Mouse (Mus musculus): ENCODE measurements around the gene St6galnac3. TPM values are rescaled to one million over a fixed set of nuclear protein-coding genes. Genes with fewer than 3 reads are reported as not detected.

The St6galnac3 gene
- polyA plus RNA-seq, 2 experiments = 20.7 to 36.0 TPM

GRCm38 (mm10) chr3:153594531-153594930, 130.4 kb downstream of the St6galnac3 start:
- DNase-seq (ENCODE audit: low spot score) (no peak), ATAC-seq (ENCODE audit: low FRiP score, low read depth) (no peak)
- H3K27ac ChIP-seq (replicated peaks; ENCODE audit: low read depth, low read length) = no peak overlapping the region
- TF ChIP-seq POLR2A (IDR thresholded peaks at IDR 0.05; ENCODE audit: borderline replicate concordance, extremely low read depth, insufficient read depth, insufficient read length) = no peak
- no peak overlapping the region for H3K4me2 ChIP-seq (replicated peaks; ENCODE audit: low read depth, low read length, severe bottlenecking)
- no peaks in the 10 kb centered on the region for H3K4me1 ChIP-seq (ENCODE audit: control insufficient read depth, insufficient read depth, low read length)
- no peak overlapping the region for H3K4me3 ChIP-seq (replicated peaks; ENCODE audit: low read length)
- 85% methylated on average over 9 of the region's 9 CpGs for WGBS
- no peaks in the 10 kb centered on the region for H3K9me3 ChIP-seq (ENCODE audit: control insufficient read depth, low read length)
- no peaks in the 10 kb centered on the region for H3K27me3 ChIP-seq (ENCODE audit: control insufficient read depth, insufficient read depth, low read length)
- H3K9ac ChIP-seq (ENCODE audit: low read depth, low read length, severe bottlenecking) = no peak overlapping the region
- H3K36me3 ChIP-seq (ENCODE audit: control insufficient read depth, insufficient read depth, low read length) = no peaks in the 10 kb centered on the region

GRCm38 (mm10) chr3:153593978-153594377, 131.0 kb downstream of the St6galnac3 start:
- Histone ChIP-seq H3K9me3 (ENCODE audit: control insufficient read depth, low read length) (no peaks in the 10 kb centered on the region), H3K36me3 (ENCODE audit: control insufficient read depth, insufficient read depth, low read length) (no peaks in the 10 kb centered on the region), H3K27me3 (ENCODE audit: control insufficient read depth, insufficient read depth, low read length) (no peaks in the 10 kb centered on the region), H3K27ac (replicated peaks; ENCODE audit: low read depth, low read length) (no peak overlapping the region), H3K4me2 (replicated peaks; ENCODE audit: low read depth, low read length, severe bottlenecking) (no peak overlapping the region), H3K9ac (ENCODE audit: low read depth, low read length, severe bottlenecking) (no peak overlapping the region), H3K4me3 (replicated peaks; ENCODE audit: low read length) (no peak overlapping the region), H3K4me1 (ENCODE audit: control insufficient read depth, insufficient read depth, low read length) (no peaks in the 10 kb centered on the region)
- TF ChIP-seq POLR2A (IDR thresholded peaks at IDR 0.05; ENCODE audit: borderline replicate concordance, extremely low read depth, insufficient read depth, insufficient read length) = no peak
- 78% methylated on average over 4 of the region's 4 CpGs for WGBS
- ATAC-seq (ENCODE audit: low FRiP score, low read depth) (no peak), DNase-seq (ENCODE audit: low spot score) (no peak)

GRCm38 (mm10) chr3:153593103-153593502, 131.9 kb downstream of the St6galnac3 start:
- Histone ChIP-seq H3K9ac (ENCODE audit: low read depth, low read length, severe bottlenecking) (no peak overlapping the region), H3K36me3 (ENCODE audit: control insufficient read depth, insufficient read depth, low read length) (no peaks in the 10 kb centered on the region), H3K27me3 (ENCODE audit: control insufficient read depth, insufficient read depth, low read length) (no peaks in the 10 kb centered on the region), H3K27ac (replicated peaks; ENCODE audit: low read depth, low read length) (no peak overlapping the region), H3K4me1 (ENCODE audit: control insufficient read depth, insufficient read depth, low read length) (no peaks in the 10 kb centered on the region), H3K4me3 (replicated peaks; ENCODE audit: low read length) (no peak overlapping the region), H3K4me2 (replicated peaks; ENCODE audit: low read depth, low read length, severe bottlenecking) (no peak overlapping the region), H3K9me3 (ENCODE audit: control insufficient read depth, low read length) (no peaks in the 10 kb centered on the region)
- ATAC-seq (ENCODE audit: low FRiP score, low read depth) (no peak), DNase-seq (ENCODE audit: low spot score) (no peak)
- no peak for TF ChIP-seq POLR2A (IDR thresholded peaks at IDR 0.05; ENCODE audit: borderline replicate concordance, extremely low read depth, insufficient read depth, insufficient read length)
- 85% methylated on average over 3 of the region's 3 CpGs for WGBS

GRCm38 (mm10) chr3:153587594-153587993, 137.4 kb downstream of the St6galnac3 start:
- H3K4me3 ChIP-seq (replicated peaks; ENCODE audit: low read length) = no peak overlapping the region
- no peak for DNase-seq (ENCODE audit: low spot score)

GRCm38 (mm10) chr3:153584836-153585235, 140.1 kb downstream of the St6galnac3 start:
- H3K9ac ChIP-seq (ENCODE audit: low read depth, low read length, severe bottlenecking) = no peak overlapping the region
- DNase-seq (ENCODE audit: low spot score) (no peak), ATAC-seq (ENCODE audit: low FRiP score, low read depth) (no peak)
- H3K9me3 ChIP-seq (ENCODE audit: control insufficient read depth, low read length) = no peaks in the 10 kb centered on the region
- WGBS = 36% methylated on average over 3 of the region's 3 CpGs
- no peak overlapping the region for H3K27ac ChIP-seq (replicated peaks; ENCODE audit: low read depth, low read length)
- H3K36me3 ChIP-seq (ENCODE audit: control insufficient read depth, insufficient read depth, low read length) = no peaks in the 10 kb centered on the region
- TF ChIP-seq POLR2A (IDR thresholded peaks at IDR 0.05; ENCODE audit: borderline replicate concordance, extremely low read depth, insufficient read depth, insufficient read length) = no peak
- H3K4me2 ChIP-seq (replicated peaks; ENCODE audit: low read depth, low read length, severe bottlenecking) = no peak overlapping the region
- no peak overlapping the region for H3K4me3 ChIP-seq (replicated peaks; ENCODE audit: low read length)
- H3K4me1 ChIP-seq (ENCODE audit: control insufficient read depth, insufficient read depth, low read length) = peaks cover 11% of the 10 kb centered on the region; the same call in 1 of the 2 replicates
- no peaks in the 10 kb centered on the region for H3K27me3 ChIP-seq (ENCODE audit: control insufficient read depth, insufficient read depth, low read length)

More at GRCm38 (mm10) chr3:153587594-153587993, 137.4 kb downstream of the St6galnac3 start:
- Histone ChIP-seq H3K27ac (replicated peaks; ENCODE audit: low read depth, low read length) (no peak overlapping the region), H3K9ac (ENCODE audit: low read depth, low read length, severe bottlenecking) (no peak overlapping the region), H3K27me3 (ENCODE audit: control insufficient read depth, insufficient read depth, low read length) (no peaks in the 10 kb centered on the region), H3K4me2 (replicated peaks; ENCODE audit: low read depth, low read length, severe bottlenecking) (no peak overlapping the region), H3K4me1 (ENCODE audit: control insufficient read depth, insufficient read depth, low read length) (peaks cover 11% of the 10 kb centered on the region; the same call in 1 of the 2 replicates), H3K36me3 (ENCODE audit: control insufficient read depth, insufficient read depth, low read length) (no peaks in the 10 kb centered on the region), H3K9me3 (ENCODE audit: control insufficient read depth, low read length) (no peaks in the 10 kb centered on the region)
- WGBS = 67% methylated on average over 1 of the region's 1 CpGs
- ATAC-seq (ENCODE audit: low FRiP score, low read depth) = no peak
- TF ChIP-seq POLR2A (IDR thresholded peaks at IDR 0.05; ENCODE audit: borderline replicate concordance, extremely low read depth, insufficient read depth, insufficient read length) = no peak

GRCm38 (mm10) chr3:153582065-153582464, 142.9 kb downstream of the St6galnac3 start:
- no peaks in the 10 kb centered on the region for H3K27me3 ChIP-seq (ENCODE audit: control insufficient read depth, insufficient read depth, low read length)
- H3K4me1 ChIP-seq (ENCODE audit: control insufficient read depth, insufficient read depth, low read length) = peaks cover 8% of the 10 kb centered on the region; the same call in 1 of the 2 replicates
- ATAC-seq (ENCODE audit: low FRiP score, low read depth) = no peak
- no peak overlapping the region for H3K4me2 ChIP-seq (replicated peaks; ENCODE audit: low read depth, low read length, severe bottlenecking)
- H3K4me3 ChIP-seq (replicated peaks; ENCODE audit: low read length) = no peak overlapping the region
- no peak for TF ChIP-seq POLR2A (IDR thresholded peaks at IDR 0.05; ENCODE audit: borderline replicate concordance, extremely low read depth, insufficient read depth, insufficient read length)
- no peak for DNase-seq (ENCODE audit: low spot score)
- no peak overlapping the region for H3K27ac ChIP-seq (replicated peaks; ENCODE audit: low read depth, low read length)
- no peak overlapping the region for H3K9ac ChIP-seq (ENCODE audit: low read depth, low read length, severe bottlenecking)
- WGBS = 54% methylated on average over 4 of the region's 4 CpGs
- H3K36me3 ChIP-seq (ENCODE audit: control insufficient read depth, insufficient read depth, low read length) = no peaks in the 10 kb centered on the region
- 0 out of 2 replicates have a peak, but pooled peaks cover 3% of the 10 kb centered on the region for H3K9me3 ChIP-seq (ENCODE audit: control insufficient read depth, low read length)

Measured in limb, embryonic 14.5 days (tissue).